Mouse (Mus musculus): ENCODE measurements around the gene Tmem120b. TPM values are rescaled to one million over a fixed set of nuclear protein-coding genes. Genes with fewer than 3 reads are reported as not detected.

Gene Tmem120b
- polyA plus RNA-seq, 1 experiment, result 9.1 TPM

DNA sequence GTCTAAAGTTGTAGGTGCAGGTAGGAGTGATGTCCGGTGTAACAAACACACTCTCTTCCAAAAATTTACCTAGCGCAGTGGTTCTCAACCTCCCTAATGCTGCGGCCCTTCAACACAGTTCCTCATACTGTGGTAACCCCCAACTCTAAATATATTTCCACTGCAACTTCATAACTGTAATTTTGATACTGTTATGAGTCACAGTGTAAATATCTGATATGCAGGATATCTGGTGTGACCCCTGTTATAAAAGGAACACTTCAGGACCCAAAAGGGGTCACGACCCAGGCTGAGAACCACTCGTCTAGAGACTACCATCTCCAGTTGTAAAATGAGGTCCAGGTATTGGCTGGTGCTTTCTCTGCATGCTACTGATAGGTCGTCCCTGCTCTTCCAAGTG lies 56.9 kb downstream of the Tmem120b start:
- Histone ChIP-seq H3K4me3 (ENCODE audit: insufficient read depth, low read length) (no peak overlapping the region), H3K27ac (ENCODE audit: insufficient read depth, low read length) (no peak overlapping the region), H3K4me1 (ENCODE audit: control insufficient read depth, insufficient read depth, low read length) (no peaks in the 10 kb centered on the region)
- TF ChIP-seq CTCF (IDR thresholded peaks at IDR 0.05; ENCODE audit: borderline replicate concordance, insufficient read depth, low read length), result no peak
- no peak for TF ChIP-seq POLR2A (IDR thresholded peaks at IDR 0.05; ENCODE audit: low read depth, low read length)

GRCm38 (mm10) chr5:123125638-123126406 lies 57.6 kb downstream of the Tmem120b start:
- Histone ChIP-seq H3K27ac (ENCODE audit: insufficient read depth, low read length) (no peak overlapping the region), H3K4me1 (ENCODE audit: control insufficient read depth, insufficient read depth, low read length) (no peaks in the 10 kb centered on the region), H3K4me3 (ENCODE audit: insufficient read depth, low read length) (no peak overlapping the region)
- TF ChIP-seq POLR2A (IDR thresholded peaks at IDR 0.05; ENCODE audit: low read depth, low read length) (no peak), CTCF (IDR thresholded peaks at IDR 0.05; ENCODE audit: borderline replicate concordance, insufficient read depth, low read length) (no peak)

DNA sequence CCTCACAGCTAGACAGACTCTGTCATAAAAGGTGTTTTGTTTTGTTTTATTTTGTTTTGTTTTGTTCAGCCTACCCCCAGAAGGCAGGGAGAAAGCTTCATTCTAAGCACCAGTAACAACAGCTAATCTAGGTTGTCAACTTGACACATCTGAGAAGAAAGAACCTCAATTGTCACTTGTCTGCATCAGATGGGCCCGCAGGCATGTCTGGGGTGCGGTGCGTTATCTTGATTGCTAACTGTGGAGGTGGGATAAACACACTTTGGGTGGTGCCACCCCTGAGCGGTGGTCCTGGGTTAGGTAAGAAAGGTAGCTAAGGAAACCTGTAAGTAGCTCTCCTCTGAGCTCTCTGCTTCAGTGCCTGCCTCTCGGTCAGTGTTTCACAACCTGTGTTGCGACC lies 58.8 kb downstream of the Tmem120b start:
- Histone ChIP-seq H3K4me1 (ENCODE audit: control insufficient read depth, insufficient read depth, low read length) (no peaks in the 10 kb centered on the region), H3K27ac (ENCODE audit: insufficient read depth, low read length) (no peak overlapping the region), H3K4me3 (ENCODE audit: insufficient read depth, low read length) (no peak overlapping the region)
- TF ChIP-seq POLR2A (IDR thresholded peaks at IDR 0.05; ENCODE audit: low read depth, low read length) (no peak), CTCF (IDR thresholded peaks at IDR 0.05; ENCODE audit: borderline replicate concordance, insufficient read depth, low read length) (no peak)

GRCm38 (mm10) chr5:123128426-123129169 lies 60.4 kb downstream of the Tmem120b start:
- Histone ChIP-seq H3K4me1 (ENCODE audit: control insufficient read depth, insufficient read depth, low read length) (peaks cover 5% of the 10 kb centered on the region), H3K4me3 (ENCODE audit: insufficient read depth, low read length) (no peak overlapping the region), H3K27ac (ENCODE audit: insufficient read depth, low read length) (no peak overlapping the region)
- TF ChIP-seq POLR2A (IDR thresholded peaks at IDR 0.05; ENCODE audit: low read depth, low read length), result no peak
- no peak for TF ChIP-seq CTCF (IDR thresholded peaks at IDR 0.05; ENCODE audit: borderline replicate concordance, insufficient read depth, low read length)

DNA sequence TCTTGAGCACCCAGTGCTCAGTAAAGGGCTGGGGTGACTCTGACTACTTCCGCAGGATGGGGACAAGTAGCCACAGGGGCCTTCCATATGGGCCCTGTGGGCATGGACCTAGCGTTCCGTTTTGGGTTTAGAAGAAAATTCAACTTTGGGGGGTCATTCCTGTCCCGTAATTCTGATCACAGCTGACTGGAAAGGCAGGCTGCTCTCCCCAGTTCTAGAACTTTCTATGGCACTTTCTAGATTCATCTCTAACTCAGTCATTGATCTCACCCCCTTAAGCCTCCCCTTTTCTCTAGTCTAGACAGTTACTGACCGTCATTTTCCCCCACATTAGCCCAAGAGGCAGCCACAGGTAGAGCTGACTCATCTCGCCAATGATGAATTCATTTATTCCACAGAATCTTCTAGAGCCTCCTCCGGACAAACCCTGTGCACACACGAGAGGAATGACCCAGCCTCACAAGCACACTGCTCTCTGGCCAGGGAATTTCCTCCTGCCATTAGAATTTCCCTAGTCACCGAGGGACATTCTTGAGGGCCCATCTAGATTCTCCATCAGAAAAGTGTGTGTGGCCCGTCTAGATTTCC lies 61.0 kb downstream of the Tmem120b start:
- Histone ChIP-seq H3K27ac (ENCODE audit: insufficient read depth, low read length) (no peak overlapping the region), H3K4me1 (ENCODE audit: control insufficient read depth, insufficient read depth, low read length) (peaks cover 7% of the 10 kb centered on the region), H3K4me3 (ENCODE audit: insufficient read depth, low read length) (no peak overlapping the region)
- no peak for TF ChIP-seq CTCF (IDR thresholded peaks at IDR 0.05; ENCODE audit: borderline replicate concordance, insufficient read depth, low read length)
- no peak for TF ChIP-seq POLR2A (IDR thresholded peaks at IDR 0.05; ENCODE audit: low read depth, low read length)

DNA sequence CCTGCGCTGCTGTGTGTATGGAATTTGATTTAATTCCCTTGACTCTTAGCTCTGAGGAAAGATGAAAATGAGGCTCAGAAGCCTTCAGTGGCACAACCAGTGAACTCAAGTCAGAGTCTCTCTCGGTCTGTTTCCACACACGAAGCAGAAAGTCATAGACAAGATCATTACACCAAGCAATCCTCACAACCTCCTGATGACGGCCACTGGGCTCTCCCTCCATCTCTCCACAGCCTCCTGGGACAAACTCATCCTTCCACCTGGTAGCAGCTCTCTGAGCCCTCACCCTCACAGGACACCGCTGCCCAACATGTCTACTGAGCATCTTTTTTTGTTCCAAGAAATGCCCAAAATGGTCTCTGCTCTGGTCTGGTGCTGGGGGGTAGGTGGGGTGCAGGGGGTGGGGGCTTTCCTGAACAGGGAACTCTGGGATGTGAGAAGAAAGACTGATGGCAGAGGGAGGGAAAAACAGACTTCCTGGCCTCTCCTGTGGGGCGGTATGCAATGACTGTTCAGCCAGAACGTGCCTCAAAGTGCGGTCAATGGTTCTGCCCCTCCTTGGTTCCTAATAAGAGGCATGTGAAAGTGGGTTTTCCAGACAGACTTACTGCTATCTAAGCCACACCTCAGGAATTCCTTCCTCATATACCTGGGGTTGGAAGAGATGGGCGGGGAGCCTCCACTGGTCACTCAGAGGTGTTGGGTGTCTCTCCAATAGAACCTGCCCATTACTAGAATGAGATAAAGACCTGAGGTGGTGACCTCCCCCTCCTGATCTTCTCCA lies 62.0 kb downstream of the Tmem120b start:
- H3K4me1 ChIP-seq (ENCODE audit: control insufficient read depth, insufficient read depth, low read length), result peaks cover 11% of the 10 kb centered on the region
- H3K4me3 ChIP-seq (ENCODE audit: insufficient read depth, low read length), result no peak overlapping the region
- no peak for TF ChIP-seq POLR2A (IDR thresholded peaks at IDR 0.05; ENCODE audit: low read depth, low read length)
- TF ChIP-seq CTCF (IDR thresholded peaks at IDR 0.05; ENCODE audit: borderline replicate concordance, insufficient read depth, low read length), result no peak
- no peak overlapping the region for H3K27ac ChIP-seq (ENCODE audit: insufficient read depth, low read length)

DNA sequence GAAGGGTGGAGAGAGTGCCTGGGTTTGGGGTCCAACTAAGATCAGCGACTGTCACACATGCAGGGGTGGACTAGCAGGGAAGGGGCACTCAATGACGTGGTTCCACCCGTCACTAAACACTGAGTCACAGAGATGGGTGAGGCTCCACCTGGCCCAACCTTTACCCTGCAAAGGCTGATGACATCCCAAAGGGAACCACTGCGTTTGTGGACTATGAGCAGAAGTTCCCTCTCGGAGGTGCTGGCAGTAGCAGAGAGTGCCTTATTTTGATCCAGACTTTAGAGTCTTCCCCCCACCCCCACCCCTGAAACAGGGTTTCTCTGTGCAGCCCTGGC lies 62.6 kb downstream of the Tmem120b start:
- Histone ChIP-seq H3K4me1 (ENCODE audit: control insufficient read depth, insufficient read depth, low read length) (peaks cover 11% of the 10 kb centered on the region), H3K27ac (ENCODE audit: insufficient read depth, low read length) (no peak overlapping the region)

GRCm38 (mm10) chr5:123132308-123133071 lies 64.3 kb downstream of the Tmem120b start, which contains the start of gene Rhof:
TSS of gene Rhof (minus strand) at chr5:123132692.
- Histone ChIP-seq H3K27ac (ENCODE audit: insufficient read depth, low read length) (peak within 1 kb of the TSS; percentile 28), H3K4me3 (ENCODE audit: insufficient read depth, low read length) (peak within 1 kb of the TSS; percentile 22), H3K4me1 (ENCODE audit: control insufficient read depth, insufficient read depth, low read length) (peaks cover 11% of the 10 kb centered on the region)
- TF ChIP-seq CTCF (IDR thresholded peaks at IDR 0.05; ENCODE audit: borderline replicate concordance, insufficient read depth, low read length), result peak; percentile 93
- TF ChIP-seq POLR2A (IDR thresholded peaks at IDR 0.05; ENCODE audit: low read depth, low read length), result no peak

More for the DNA sequence above, 62.6 kb downstream of the Tmem120b start:
- TF ChIP-seq POLR2A (IDR thresholded peaks at IDR 0.05; ENCODE audit: low read depth, low read length) (no peak), CTCF (IDR thresholded peaks at IDR 0.05; ENCODE audit: borderline replicate concordance, insufficient read depth, low read length) (no peak)
- H3K4me3 ChIP-seq (ENCODE audit: insufficient read depth, low read length), result no peak overlapping the region
